Mouse (Mus musculus) ES-Bruce4 (cell line): ENCODE data around the gene Adcy6.

ENCODE experiments used
- CTCF ChIP-seq: IDR thresholded peaks from one replicate; pipeline ENCODE4 v1.8.1; 2011; ENCODE audit warnings: low read depth, low read length
- EP300 ChIP-seq: IDR thresholded peaks from 2 replicates; pipeline ENCODE4 v1.6.1; 2011; ENCODE audit warnings: low read depth, low read length; ENCODE audit not compliant: insufficient read depth

DNA sequence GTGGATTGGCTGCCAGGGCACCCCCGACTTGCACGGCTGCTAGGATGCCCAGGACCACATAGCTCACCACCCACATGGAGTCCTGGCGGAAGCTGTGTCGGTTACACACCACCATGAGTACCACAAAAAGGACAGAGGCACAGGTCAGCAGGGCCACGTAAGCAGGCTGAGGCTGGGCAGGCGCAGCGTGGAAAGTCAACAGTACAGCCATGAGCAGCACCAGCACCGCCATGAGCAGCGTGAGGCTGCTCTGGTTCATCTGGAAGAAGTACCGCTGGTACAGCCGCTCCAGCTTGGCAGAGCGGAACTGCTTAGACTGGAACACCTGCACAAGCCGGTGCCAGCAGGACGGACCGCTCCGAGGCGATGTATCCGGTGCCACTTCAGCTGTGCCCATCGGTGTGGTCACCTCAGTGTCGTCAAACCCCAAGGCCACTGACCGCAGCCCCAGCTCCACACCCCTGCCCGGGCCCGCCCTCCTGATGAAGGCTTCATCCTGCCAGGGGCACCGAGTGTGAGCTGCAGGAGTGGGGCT lies 5.8 kb downstream of the Adcy6 start:
- TF ChIP-seq CTCF (no peak), EP300 (no peak)
